Mouse (Mus musculus): Measurements from ENCODE around the gene Kcnh2.

GRCm38 (mm10) chr5:24332401-24332800 is 19.0 kb downstream of the Kcnh2 start:
- TF ChIP-seq CTCF (IDR thresholded peaks at IDR 0.05; ENCODE audit: extremely low read depth, insufficient read length, insufficient replicate concordance, low read depth, low read length) (no peak), POLR2A (IDR thresholded peaks at IDR 0.05; ENCODE audit: low read depth, low read length) (no peak)

Measured in small intestine, adult 2 months (tissue).